Mouse (Mus musculus) adrenal gland, postnatal 14 days (tissue): ENCODE measurements around the gene Akt3. TPM values are rescaled to one million over a fixed set of nuclear protein-coding genes. Genes with fewer than 3 reads are reported as not detected.

Experiments
- DNase-seq: peaks from one replicate; pipeline ENCODE4 v3.0.0; 2021; ENCODE audit warnings: mixed read lengths
- total RNA-seq: library from RNA; stranded (reverse); gene quantifications from 2 replicates; pipeline ENCODE4 v1.2.3, GENCODE M21; 2021

Gene Akt3
- total RNA-seq, 1 experiment from 2014 or later = 26.9 TPM

- DNase-seq = peak; percentile 23
Observed at GRCm38 (mm10) chr1:177188708-177189107, 69.3 kb downstream of the Akt3 start.

GRCm38 (mm10) chr1:177186751-177187150 is 71.3 kb downstream of the Akt3 start:
- no peak for DNase-seq

- DNase-seq = no peak
Observed at GRCm38 (mm10) chr1:177179635-177180034, 78.4 kb downstream of the Akt3 start.

GRCm38 (mm10) chr1:177175436-177175835 is 82.6 kb downstream of the Akt3 start:
- peak; percentile 7 for DNase-seq

- DNase-seq = no peak
Observed at GRCm38 (mm10) chr1:177171300-177171699, 86.7 kb downstream of the Akt3 start.

GRCm38 (mm10) chr1:177165789-177166188 is 92.2 kb downstream of the Akt3 start:
- no peak for DNase-seq

- no peak for DNase-seq
Observed at GRCm38 (mm10) chr1:177165336-177165735, 92.7 kb downstream of the Akt3 start.

GRCm38 (mm10) chr1:177150344-177151021 is 107.5 kb downstream of the Akt3 start:
- DNase-seq = no peak

- no peak for DNase-seq
Observed at GRCm38 (mm10) chr1:177148746-177149145, 109.3 kb downstream of the Akt3 start.

- DNase-seq = no peak
Observed at GRCm38 (mm10) chr1:177141468-177141867, 116.5 kb downstream of the Akt3 start.

- DNase-seq = no peak
Observed at GRCm38 (mm10) chr1:177139652-177140051, 118.4 kb downstream of the Akt3 start.

GRCm38 (mm10) chr1:177131458-177131857 is 126.5 kb downstream of the Akt3 start:
- no peak for DNase-seq

GRCm38 (mm10) chr1:177126674-177127073 is 131.3 kb downstream of the Akt3 start:
- DNase-seq = no peak

- no peak for DNase-seq
Observed at GRCm38 (mm10) chr1:177110665-177111271, 147.2 kb downstream of the Akt3 start.

GRCm38 (mm10) chr1:177090465-177090864 is 167.5 kb downstream of the Akt3 start:
- DNase-seq = no peak

- no peak for DNase-seq
Observed at GRCm38 (mm10) chr1:177089515-177089914, 168.5 kb downstream of the Akt3 start.

- no peak for DNase-seq
Observed at GRCm38 (mm10) chr1:177089048-177089447, 169.0 kb downstream of the Akt3 start.

- no peak for DNase-seq
Observed at GRCm38 (mm10) chr1:177081957-177082645, 175.9 kb downstream of the Akt3 start.

GRCm38 (mm10) chr1:177069161-177069560 is 188.8 kb downstream of the Akt3 start:
- no peak for DNase-seq

GRCm38 (mm10) chr1:177067123-177067646 is 190.8 kb downstream of the Akt3 start:
- no peak for DNase-seq

GRCm38 (mm10) chr1:177065732-177066131 is 192.3 kb downstream of the Akt3 start:
- DNase-seq = no peak

- DNase-seq = no peak
Observed at GRCm38 (mm10) chr1:177061761-177062160, 196.2 kb downstream of the Akt3 start.

- no peak for DNase-seq
Observed at GRCm38 (mm10) chr1:177054891-177055290, 203.1 kb downstream of the Akt3 start.
